Mouse (Mus musculus): ENCODE results near the gene Gm45208. TPM values are rescaled to one million over a fixed set of nuclear protein-coding genes. Genes with fewer than 3 reads are reported as not detected.

The Gm45208 gene
- polyA plus RNA-seq, 1 experiment from 2014 or later: not detected

- Histone ChIP-seq H3K4me2 (ENCODE audit: low read length) (peak overlapping the region; percentile 75), H3K9ac (ENCODE audit: low read depth, low read length) (peak overlapping the region; percentile 70), H3K9me3 (replicated peaks; ENCODE audit: control insufficient read depth, low read length, poor library complexity, severe bottlenecking) (no peaks in the 10 kb centered on the region), H3K27ac (ENCODE audit: low read length) (peak overlapping the region; percentile 93), H3K36me3 (ENCODE audit: control insufficient read depth, insufficient read depth, low read length) (no peaks in the 10 kb centered on the region), H3K27me3 (ENCODE audit: control insufficient read depth, insufficient read depth, low read depth, low read length) (no peaks in the 10 kb centered on the region), H3K4me1 (ENCODE audit: control insufficient read depth, insufficient read depth, low read length) (peaks cover 6% of the 10 kb centered on the region), H3K4me3 (ENCODE audit: low read depth, low read length) (peak overlapping the region; percentile 57)
- WGBS: 30% methylated on average over 11 of the region's 11 CpGs
- ATAC-seq: peak; percentile 52
Measured at GRCm38 (mm10) chrX:7722282-7722611, 202 bp downstream of the Gm45208 start.

DNA sequence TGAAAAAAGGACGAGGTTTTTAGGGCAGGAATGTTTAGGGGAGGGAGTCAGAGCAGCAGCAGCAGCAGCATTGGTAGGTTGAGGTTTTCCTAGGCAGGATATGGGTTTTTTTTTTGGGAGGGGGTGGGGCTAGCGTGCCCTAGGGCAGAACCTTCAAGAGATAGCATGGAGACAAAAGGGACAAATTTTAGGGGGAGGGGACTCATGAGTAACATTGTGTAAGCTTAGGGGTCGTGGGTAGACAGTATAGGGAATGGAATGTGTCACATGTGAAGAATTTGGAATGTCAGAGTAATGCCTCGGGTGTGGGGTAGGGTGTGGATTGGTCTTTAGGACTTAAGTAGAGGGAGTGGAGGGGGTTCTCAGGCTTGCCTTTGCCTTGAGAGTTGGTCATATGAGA lies 646 bp downstream of the Gm45208 start:
- no peaks in the 10 kb centered on the region for H3K9me3 ChIP-seq (replicated peaks; ENCODE audit: control insufficient read depth, low read length, poor library complexity, severe bottlenecking)
- H3K4me2 ChIP-seq (ENCODE audit: low read length): peak overlapping the region; percentile 75
- no peak overlapping the region for H3K27ac ChIP-seq (ENCODE audit: low read length)
- no peak overlapping the region; the same call in 1 of the 2 replicates for H3K9ac ChIP-seq (ENCODE audit: low read depth, low read length)
- H3K36me3 ChIP-seq (ENCODE audit: control insufficient read depth, insufficient read depth, low read length): no peaks in the 10 kb centered on the region
- 34% methylated on average over 4 of the region's 4 CpGs for WGBS
- no peaks in the 10 kb centered on the region for H3K27me3 ChIP-seq (ENCODE audit: control insufficient read depth, insufficient read depth, low read depth, low read length)
- peaks cover 7% of the 10 kb centered on the region for H3K4me1 ChIP-seq (ENCODE audit: control insufficient read depth, insufficient read depth, low read length)
- ATAC-seq: no peak
- H3K4me3 ChIP-seq (ENCODE audit: low read depth, low read length): peak overlapping the region; percentile 57

DNA sequence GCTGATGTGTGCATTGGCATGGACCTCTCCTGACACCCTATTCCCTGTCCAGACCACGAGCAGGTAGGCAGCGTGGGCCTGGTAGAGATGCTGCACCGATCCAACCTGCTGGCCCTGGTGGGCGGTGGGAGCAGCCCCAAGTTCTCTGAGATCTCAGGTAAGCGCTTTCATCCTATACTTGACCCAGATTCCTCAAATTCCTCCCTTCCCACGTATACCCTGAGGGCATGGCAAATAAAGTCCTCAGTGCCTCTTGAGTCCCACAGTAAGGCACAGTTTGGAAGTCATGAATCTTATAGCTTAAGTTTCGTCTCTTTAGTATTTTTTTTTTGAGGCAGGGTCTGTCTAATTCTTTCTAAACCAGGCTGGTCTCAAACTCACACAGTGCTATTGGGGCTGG lies 2.1 kb downstream of the Gm45208 start:
- H3K27ac ChIP-seq (ENCODE audit: low read length): no peak overlapping the region
- no peak for ATAC-seq

DNA sequence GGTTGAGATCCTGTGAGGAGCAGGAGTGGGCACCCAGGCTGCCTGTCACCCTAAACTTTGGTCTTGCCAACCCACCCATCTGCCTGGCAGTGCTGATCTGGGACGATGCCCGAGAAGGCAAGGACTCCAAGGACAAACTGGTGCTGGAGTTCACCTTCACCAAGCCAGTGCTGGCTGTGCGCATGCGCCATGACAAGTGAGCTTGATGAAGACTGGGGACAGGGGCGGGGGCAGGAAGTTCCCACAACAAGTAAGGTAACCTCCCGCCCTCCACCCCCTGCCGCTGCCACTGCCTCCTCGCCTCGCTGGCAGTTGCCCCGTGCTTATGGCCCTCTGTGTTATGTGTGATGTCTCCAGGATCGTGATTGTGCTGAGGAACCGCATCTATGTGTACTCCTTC lies 3.8 kb downstream of the Gm45208 start:
- no peaks in the 10 kb centered on the region for H3K9me3 ChIP-seq (replicated peaks; ENCODE audit: control insufficient read depth, low read length, poor library complexity, severe bottlenecking)
- WGBS: 86% methylated on average over 12 of the region's 12 CpGs
- ATAC-seq: no peak
- H3K36me3 ChIP-seq (ENCODE audit: control insufficient read depth, insufficient read depth, low read length): no peaks in the 10 kb centered on the region
- no peak overlapping the region for H3K4me3 ChIP-seq (ENCODE audit: low read depth, low read length)
- no peak overlapping the region for H3K27ac ChIP-seq (ENCODE audit: low read length)
- no peak overlapping the region for H3K4me2 ChIP-seq (ENCODE audit: low read length)
- H3K9ac ChIP-seq (ENCODE audit: low read depth, low read length): no peak overlapping the region
- H3K4me1 ChIP-seq (ENCODE audit: control insufficient read depth, insufficient read depth, low read length): peaks cover 12% of the 10 kb centered on the region
- no peaks in the 10 kb centered on the region for H3K27me3 ChIP-seq (ENCODE audit: control insufficient read depth, insufficient read depth, low read depth, low read length)

More for the DNA sequence above, 2.1 kb downstream of the Gm45208 start:
- Histone ChIP-seq H3K9me3 (replicated peaks; ENCODE audit: control insufficient read depth, low read length, poor library complexity, severe bottlenecking) (no peaks in the 10 kb centered on the region), H3K9ac (ENCODE audit: low read depth, low read length) (no peak overlapping the region), H3K4me2 (ENCODE audit: low read length) (no peak overlapping the region), H3K4me3 (ENCODE audit: low read depth, low read length) (no peak overlapping the region), H3K4me1 (ENCODE audit: control insufficient read depth, insufficient read depth, low read length) (peaks cover 9% of the 10 kb centered on the region), H3K36me3 (ENCODE audit: control insufficient read depth, insufficient read depth, low read length) (no peaks in the 10 kb centered on the region), H3K27me3 (ENCODE audit: control insufficient read depth, insufficient read depth, low read depth, low read length) (no peaks in the 10 kb centered on the region)
- WGBS: 76% methylated on average over 7 of the region's 7 CpGs

DNA sequence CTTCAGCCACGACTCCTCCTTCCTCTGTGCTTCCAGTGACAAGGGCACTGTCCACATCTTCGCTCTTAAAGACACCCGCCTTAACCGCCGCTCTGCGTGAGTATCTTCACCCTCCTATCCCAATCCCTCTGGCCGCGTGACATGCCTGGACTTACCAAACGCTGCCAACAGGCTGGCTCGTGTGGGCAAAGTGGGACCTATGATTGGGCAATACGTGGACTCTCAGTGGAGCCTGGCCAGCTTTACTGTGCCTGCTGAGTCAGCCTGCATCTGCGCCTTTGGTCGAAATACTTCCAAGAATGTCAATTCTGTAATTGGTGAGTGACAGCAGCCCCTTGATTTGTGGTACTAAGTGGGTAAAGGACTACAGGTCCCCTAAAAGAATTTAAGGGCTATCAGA lies 5.1 kb downstream of the Gm45208 start:
- H3K4me1 ChIP-seq (ENCODE audit: control insufficient read depth, insufficient read depth, low read length): peaks cover 12% of the 10 kb centered on the region
- H3K27me3 ChIP-seq (ENCODE audit: control insufficient read depth, insufficient read depth, low read depth, low read length): no peaks in the 10 kb centered on the region
- 91% methylated on average over 13 of the region's 13 CpGs for WGBS
- no peak overlapping the region for H3K4me3 ChIP-seq (ENCODE audit: low read depth, low read length)
- no peak overlapping the region for H3K4me2 ChIP-seq (ENCODE audit: low read length)
- H3K27ac ChIP-seq (ENCODE audit: low read length): no peak overlapping the region
- H3K36me3 ChIP-seq (ENCODE audit: control insufficient read depth, insufficient read depth, low read length): no peaks in the 10 kb centered on the region
- H3K9me3 ChIP-seq (replicated peaks; ENCODE audit: control insufficient read depth, low read length, poor library complexity, severe bottlenecking): no peaks in the 10 kb centered on the region
- H3K9ac ChIP-seq (ENCODE audit: low read depth, low read length): no peak overlapping the region
- ATAC-seq: no peak

DNA sequence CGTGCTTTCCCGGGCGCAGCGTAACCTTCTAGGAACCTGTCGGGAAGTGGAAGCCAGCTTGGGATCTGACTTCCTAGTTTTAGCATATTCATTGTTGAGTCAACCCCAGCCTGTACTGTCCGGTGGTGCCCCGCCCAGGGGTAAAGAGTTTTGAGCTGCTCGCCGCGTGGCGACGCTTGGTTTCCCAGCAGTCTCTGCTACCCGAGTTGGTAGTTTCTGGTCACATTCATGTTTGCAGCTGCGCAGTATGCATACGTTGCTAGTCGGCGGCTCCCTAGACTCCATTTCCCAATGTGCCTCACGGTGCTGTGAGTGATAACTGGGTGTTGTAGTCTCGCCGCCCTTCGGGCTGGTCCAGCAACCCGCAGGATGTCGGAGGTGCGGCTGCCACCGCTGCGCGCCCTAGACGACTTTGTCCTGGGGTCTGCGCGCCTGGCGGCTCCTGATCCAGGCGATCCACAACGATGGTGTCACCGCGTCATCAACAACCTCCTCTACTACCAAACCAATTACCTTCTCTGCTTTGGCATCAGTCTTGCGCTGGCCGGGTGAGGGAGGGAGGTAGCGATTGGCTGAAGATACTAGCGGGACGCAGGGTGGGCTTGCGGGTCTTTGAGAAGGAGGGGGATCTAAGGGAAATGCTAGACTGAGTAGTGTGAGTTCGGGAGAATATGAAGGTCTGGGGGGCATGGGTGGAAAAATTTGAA lies 6.3 kb downstream of the Gm45208 start, which contains the start of gene Praf2:
TSS of gene Praf2 (plus strand) at position 225 of the 707 bp plus-strand sequence.
- no peaks in the 10 kb centered on the region for H3K36me3 ChIP-seq (ENCODE audit: control insufficient read depth, insufficient read depth, low read length)
- H3K4me1 ChIP-seq (ENCODE audit: control insufficient read depth, insufficient read depth, low read length): peaks cover 6% of the 10 kb centered on the region; the same call in 1 of the 2 replicates
- WGBS: 19% methylated on average over 42 of the region's 42 CpGs
- H3K4me3 ChIP-seq (ENCODE audit: low read depth, low read length): peak within 1 kb of the TSS; percentile 49
- peak within 1 kb of the TSS; percentile 65 for H3K9ac ChIP-seq (ENCODE audit: low read depth, low read length)
- no peaks in the 10 kb centered on the region for H3K27me3 ChIP-seq (ENCODE audit: control insufficient read depth, insufficient read depth, low read depth, low read length)
- H3K9me3 ChIP-seq (replicated peaks; ENCODE audit: control insufficient read depth, low read length, poor library complexity, severe bottlenecking): no peaks in the 10 kb centered on the region
- peak within 1 kb of the TSS; percentile 75 for H3K27ac ChIP-seq (ENCODE audit: low read length)
- peak; percentile 95 for ATAC-seq
- H3K4me2 ChIP-seq (ENCODE audit: low read length): peak within 1 kb of the TSS; percentile 55

DNA sequence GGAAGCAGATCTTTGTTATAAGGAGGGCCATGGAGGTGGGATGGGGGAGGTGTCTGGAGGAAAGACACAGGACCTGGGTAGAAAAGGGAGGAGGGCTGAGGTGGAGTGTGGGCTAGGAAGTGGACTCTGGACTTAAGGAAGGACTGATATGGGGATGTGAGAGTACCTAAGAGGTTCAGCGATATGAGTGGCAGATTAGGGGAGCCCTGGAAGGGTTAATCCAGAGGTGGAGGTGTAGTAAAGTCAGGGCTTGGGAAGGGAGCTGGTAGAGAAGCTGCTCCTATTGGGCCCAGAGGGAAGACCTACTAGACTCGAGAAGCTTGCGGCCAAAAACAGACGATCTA lies 6.8 kb downstream of the Gm45208 start:
- Histone ChIP-seq H3K27ac (ENCODE audit: low read length) (peak overlapping the region; percentile 75), H3K4me2 (ENCODE audit: low read length) (peak overlapping the region; percentile 55), H3K4me1 (ENCODE audit: control insufficient read depth, insufficient read depth, low read length) (peaks cover 6% of the 10 kb centered on the region; the same call in 1 of the 2 replicates), H3K36me3 (ENCODE audit: control insufficient read depth, insufficient read depth, low read length) (no peaks in the 10 kb centered on the region), H3K4me3 (ENCODE audit: low read depth, low read length) (peak overlapping the region; percentile 49), H3K9me3 (replicated peaks; ENCODE audit: control insufficient read depth, low read length, poor library complexity, severe bottlenecking) (no peaks in the 10 kb centered on the region), H3K27me3 (ENCODE audit: control insufficient read depth, insufficient read depth, low read depth, low read length) (no peaks in the 10 kb centered on the region), H3K9ac (ENCODE audit: low read depth, low read length) (peak overlapping the region; percentile 65)
- ATAC-seq: no peak; the same call in 1 of the 2 replicates
- WGBS: 28% methylated on average over 4 of the region's 4 CpGs

DNA sequence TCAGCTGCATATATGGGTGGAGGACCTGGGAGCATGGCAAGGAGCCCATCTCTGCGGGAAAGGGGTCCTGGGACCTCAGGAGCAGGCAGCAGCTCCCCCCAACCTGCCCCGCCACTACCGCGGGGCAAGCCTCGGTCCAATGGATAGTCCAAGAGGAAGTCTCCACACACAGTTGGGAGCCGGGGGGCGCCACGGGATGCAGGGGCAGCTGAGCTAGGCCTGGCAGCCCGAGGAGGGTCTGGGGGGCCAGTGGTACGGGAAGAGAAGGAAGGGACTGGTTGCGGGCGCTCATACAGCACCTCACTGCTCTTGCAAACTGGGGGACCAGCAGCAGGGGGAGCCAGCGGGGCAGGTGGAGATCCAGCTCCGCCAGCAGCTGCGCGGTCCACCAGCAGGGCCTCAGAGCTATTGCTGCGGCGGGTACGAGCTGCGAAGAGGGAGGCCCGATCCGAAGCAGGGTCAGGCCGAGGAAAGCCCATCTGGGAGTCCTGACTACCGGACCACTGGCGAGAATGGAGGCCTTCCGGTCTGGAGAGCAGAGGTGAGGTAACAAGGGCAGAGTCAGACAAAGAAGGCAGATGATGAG lies 11.6 kb downstream of the Gm45208 start:
- Histone ChIP-seq H3K4me3 (ENCODE audit: low read depth, low read length) (no peak overlapping the region), H3K27me3 (ENCODE audit: control insufficient read depth, insufficient read depth, low read depth, low read length) (no peaks in the 10 kb centered on the region), H3K4me2 (ENCODE audit: low read length) (no peak overlapping the region), H3K36me3 (ENCODE audit: control insufficient read depth, insufficient read depth, low read length) (peaks cover 15% of the 10 kb centered on the region), H3K27ac (ENCODE audit: low read length) (no peak overlapping the region), H3K9me3 (replicated peaks; ENCODE audit: control insufficient read depth, low read length, poor library complexity, severe bottlenecking) (no peaks in the 10 kb centered on the region), H3K4me1 (ENCODE audit: control insufficient read depth, insufficient read depth, low read length) (peaks cover 3% of the 10 kb centered on the region; the same call in 1 of the 2 replicates), H3K9ac (ENCODE audit: low read depth, low read length) (peak overlapping the region; percentile 27; the same call in 1 of the 2 replicates)
- no peak for ATAC-seq
- WGBS: 29% methylated on average over 19 of the region's 26 CpGs

GRCm38 (mm10) chrX:7739336-7740081 lies 17.5 kb downstream of the Gm45208 start:
- no peak overlapping the region for H3K27ac ChIP-seq (ENCODE audit: low read length)
- no peaks in the 10 kb centered on the region for H3K4me1 ChIP-seq (ENCODE audit: control insufficient read depth, insufficient read depth, low read length)
- no peaks in the 10 kb centered on the region for H3K9me3 ChIP-seq (replicated peaks; ENCODE audit: control insufficient read depth, low read length, poor library complexity, severe bottlenecking)
- no peaks in the 10 kb centered on the region for H3K27me3 ChIP-seq (ENCODE audit: control insufficient read depth, insufficient read depth, low read depth, low read length)
- 74% methylated on average over 13 of the region's 14 CpGs for WGBS
- no peak overlapping the region for H3K4me2 ChIP-seq (ENCODE audit: low read length)
- no peak for ATAC-seq
- H3K9ac ChIP-seq (ENCODE audit: low read depth, low read length): no peak overlapping the region
- no peak overlapping the region for H3K4me3 ChIP-seq (ENCODE audit: low read depth, low read length)
- peaks cover 15% of the 10 kb centered on the region for H3K36me3 ChIP-seq (ENCODE audit: control insufficient read depth, insufficient read depth, low read length)

Data from midbrain, embryonic 16.5 days (tissue).